Mouse (Mus musculus) liver, adult 2 months (tissue): Measurements from ENCODE around the gene Itgb6. TPM values are rescaled to one million over a fixed set of nuclear protein-coding genes. Genes with fewer than 3 reads are reported as not detected.

ENCODE experiments used
- DNase-seq: peaks from one replicate; pipeline ENCODE4 v3.0.0-alpha.2; 2011; ENCODE audit warnings: low read depth, low spot score; ENCODE audit errors: extremely low read depth
- H3K27ac ChIP-seq: fragments of 200-500 bp; replicated peaks from 2 replicates; pipeline ENCODE4 v1.5.1; 2012; ENCODE audit warnings: low read depth, mild to moderate bottlenecking, control low read depth, inconsistent platforms, low read length; ENCODE audit not compliant: insufficient read depth
- H3K27me3 ChIP-seq: fragments of 200-500 bp; 2 replicates; pipeline ENCODE4 v1.6.1; 2012; ENCODE audit warnings: mild to moderate bottlenecking, moderate library complexity, low read length, inconsistent platforms; ENCODE audit not compliant: control insufficient read depth, insufficient read depth
- H3K36me3 ChIP-seq: fragments of 200-500 bp; 2 replicates; pipeline ENCODE4 v1.6.1; 2012; ENCODE audit warnings: low read length, inconsistent platforms; ENCODE audit not compliant: control insufficient read depth, insufficient read depth
- H3K4me1 ChIP-seq: fragments of 200-500 bp; 2 replicates; pipeline ENCODE4 v1.6.1; 2011; ENCODE audit warnings: low read length; ENCODE audit not compliant: control insufficient read depth, insufficient read depth
- H3K4me3 ChIP-seq: fragments of 200-500 bp; 2 replicates; pipeline ENCODE4 v1.5.1; 2011; ENCODE audit warnings: low read depth, mild to moderate bottlenecking, control low read depth, low read length, moderate library complexity; ENCODE audit not compliant: insufficient read depth
- H3K79me2 ChIP-seq: fragments of 200-500 bp; 2 replicates; pipeline ENCODE4 v1.6.1; 2012; ENCODE audit warnings: inconsistent platforms, mild to moderate bottlenecking, low read length, moderate library complexity; ENCODE audit not compliant: control insufficient read depth, insufficient read depth
- H3K9ac ChIP-seq: fragments of 200-500 bp; 2 replicates; pipeline ENCODE4 v1.6.1; 2012; ENCODE audit warnings: low read depth, mild to moderate bottlenecking, control low read depth, inconsistent platforms, low read length
- CTCF ChIP-seq: fragments of 200-500 bp; IDR thresholded peaks from 2 replicates; pipeline ENCODE4 v1.5.1; 2011; ENCODE audit warnings: low read depth, low read length, control low read depth
- POLR2A ChIP-seq: fragments of 200-500 bp; IDR thresholded peaks from 2 replicates; pipeline ENCODE4 v1.6.1; 2011; ENCODE audit warnings: low read length, control low read depth; ENCODE audit not compliant: insufficient read depth; ENCODE audit errors: extremely low read depth
- WGBS: fragments of 180-500 bp; shearing (Covaris S2); methylation state at CpG from one replicate; pipeline ENCODE4 v1.1.7; 2018; 5-methylcytosine and 5-hydroxymethylcytosine counted together
- polyA plus RNA-seq: library from polyadenylated mRNA; depleted of rRNA; stranded (reverse); fragments of >200 nt; gene quantifications from 2 replicates; pipeline ENCODE4 v1.2.3, GENCODE M21; 2012
- total RNA-seq: library from RNA; depleted of rRNA; stranded (reverse); fragments of >200 nt; gene quantifications from 2 replicates; pipeline ENCODE4 v1.2.3, GENCODE M21; 2014

Gene Itgb6
- total and polyA plus RNA-seq, 2 experiments: 0.28 TPM; not detected in 1

- 78% methylated on average over 10 of the region's 10 CpGs for WGBS
Observed at GRCm38 (mm10) chr2:60627515-60627914, 94.9 kb downstream of the Itgb6 start.

GRCm38 (mm10) chr2:60625766-60626165 lies 96.7 kb downstream of the Itgb6 start:
- H3K27ac ChIP-seq: no peak overlapping the region
- no peak overlapping the region for H3K4me3 ChIP-seq
- 45% methylated on average over 2 of the region's 2 CpGs for WGBS
- no peak overlapping the region for H3K9ac ChIP-seq
- no peak for TF ChIP-seq CTCF
- no peak for TF ChIP-seq POLR2A
- H3K79me2 ChIP-seq: no peaks in the 10 kb centered on the region
- H3K36me3 ChIP-seq: no peaks in the 10 kb centered on the region
- no peaks in the 10 kb centered on the region for H3K4me1 ChIP-seq
- no peaks in the 10 kb centered on the region for H3K27me3 ChIP-seq
- no peak for DNase-seq

More at GRCm38 (mm10) chr2:60627515-60627914, 94.9 kb downstream of the Itgb6 start:
- no peaks in the 10 kb centered on the region for H3K79me2 ChIP-seq
- H3K27me3 ChIP-seq: no peaks in the 10 kb centered on the region
- TF ChIP-seq CTCF: no peak
- no peak for TF ChIP-seq POLR2A
- H3K4me1 ChIP-seq: no peaks in the 10 kb centered on the region
- H3K36me3 ChIP-seq: no peaks in the 10 kb centered on the region
- H3K9ac ChIP-seq: no peak overlapping the region
- no peak for DNase-seq
- no peak overlapping the region for H3K27ac ChIP-seq
- no peak overlapping the region for H3K4me3 ChIP-seq

- no peaks in the 10 kb centered on the region for H3K4me1 ChIP-seq
- no peak overlapping the region for H3K4me3 ChIP-seq
- no peak overlapping the region for H3K27ac ChIP-seq
- H3K27me3 ChIP-seq: no peaks in the 10 kb centered on the region
- 44% methylated on average over 7 of the region's 7 CpGs for WGBS
- H3K9ac ChIP-seq: no peak overlapping the region
- H3K79me2 ChIP-seq: no peaks in the 10 kb centered on the region
- TF ChIP-seq POLR2A (no peak), CTCF (no peak)
- no peak for DNase-seq
- no peaks in the 10 kb centered on the region for H3K36me3 ChIP-seq
Observed at GRCm38 (mm10) chr2:60622161-60622560, 100.3 kb downstream of the Itgb6 start.

- Histone ChIP-seq H3K4me3 (no peak overlapping the region), H3K9ac (no peak overlapping the region), H3K27ac (no peak overlapping the region), H3K36me3 (no peaks in the 10 kb centered on the region), H3K79me2 (no peaks in the 10 kb centered on the region), H3K4me1 (no peaks in the 10 kb centered on the region), H3K27me3 (peaks cover 2% of the 10 kb centered on the region; the same call in 1 of the 2 replicates)
- TF ChIP-seq CTCF (no peak), POLR2A (no peak)
- DNase-seq: no peak
- 92% methylated on average over 7 of the region's 7 CpGs for WGBS
Observed at GRCm38 (mm10) chr2:60614758-60615157, 107.7 kb downstream of the Itgb6 start.

- 84% methylated on average over 3 of the region's 3 CpGs for WGBS
- DNase-seq: no peak
- Histone ChIP-seq H3K79me2 (no peaks in the 10 kb centered on the region), H3K4me1 (no peaks in the 10 kb centered on the region), H3K27me3 (peaks cover 2% of the 10 kb centered on the region; the same call in 1 of the 2 replicates), H3K36me3 (no peaks in the 10 kb centered on the region), H3K27ac (no peak overlapping the region), H3K9ac (no peak overlapping the region), H3K4me3 (no peak overlapping the region)
- TF ChIP-seq CTCF (no peak), POLR2A (no peak)
Observed at GRCm38 (mm10) chr2:60613857-60614228, 108.6 kb downstream of the Itgb6 start.

GRCm38 (mm10) chr2:60612906-60613856 lies 109.3 kb downstream of the Itgb6 start:
- Histone ChIP-seq H3K9ac (no peak overlapping the region), H3K79me2 (no peaks in the 10 kb centered on the region), H3K4me1 (no peaks in the 10 kb centered on the region), H3K36me3 (no peaks in the 10 kb centered on the region), H3K27me3 (peaks cover 2% of the 10 kb centered on the region; the same call in 1 of the 2 replicates), H3K27ac (no peak overlapping the region), H3K4me3 (no peak overlapping the region)
- 92% methylated on average over 15 of the region's 15 CpGs for WGBS
- TF ChIP-seq CTCF: no peak
- TF ChIP-seq POLR2A: no peak
- DNase-seq: no peak
